Mouse (Mus musculus) olfactory bulb, adult 2 months (tissue): ENCODE results near the gene Akap17b. TPM values are rescaled to one million over a fixed set of nuclear protein-coding genes. Genes with fewer than 3 reads are reported as not detected.

Experiments
- H3K27ac ChIP-seq: fragments of 200-500 bp; 2 replicates; pipeline ENCODE4 v1.5.1; 2012; ENCODE audit warnings: low read depth, low read length; ENCODE audit not compliant: insufficient read depth
- H3K4me1 ChIP-seq: fragments of 200-500 bp; 2 replicates; pipeline ENCODE4 v1.6.1; 2012; ENCODE audit warnings: low read length; ENCODE audit not compliant: control insufficient read depth, insufficient read depth
- H3K4me3 ChIP-seq: fragments of 200-500 bp; 2 replicates; pipeline ENCODE4 v1.5.1; 2012; ENCODE audit warnings: mild to moderate bottlenecking, low read depth, low read length, moderate library complexity; ENCODE audit not compliant: insufficient read depth
- CTCF ChIP-seq: fragments of 200-500 bp; IDR thresholded peaks from 2 replicates; pipeline ENCODE4 v1.5.1; 2012; ENCODE audit warnings: low read depth, mild to moderate bottlenecking, low read length, moderate library complexity; ENCODE audit not compliant: insufficient read depth
- POLR2A ChIP-seq: fragments of 200-500 bp; IDR thresholded peaks from 2 replicates; pipeline ENCODE4 v1.6.1; 2012; ENCODE audit warnings: mild to moderate bottlenecking, low read depth, low read length, moderate library complexity; ENCODE audit not compliant: insufficient read depth
- WGBS: fragments of 180-500 bp; shearing (Covaris S2); methylation state at CpG from one replicate; pipeline ENCODE4 v1.1.7; 2018; 5-methylcytosine and 5-hydroxymethylcytosine counted together
- polyA plus RNA-seq: library from polyadenylated mRNA; stranded (reverse); fragments of >200 nt; gene quantifications from 2 replicates; pipeline ENCODE4 v1.2.4, GENCODE M21; 2012; ENCODE audit warnings: low replicate concordance; ENCODE audit not compliant: missing spikeins, insufficient read depth, insufficient read length

Gene Akap17b
- polyA plus RNA-seq, 1 experiment, result not detected

GRCm38 (mm10) chrX:36591120-36591519 lies 54.1 kb downstream of the Akap17b start:
- H3K4me1 ChIP-seq, result no peaks in the 10 kb centered on the region
- no peak overlapping the region for H3K4me3 ChIP-seq
- no peak overlapping the region for H3K27ac ChIP-seq
- TF ChIP-seq CTCF, result no peak
- TF ChIP-seq POLR2A, result no peak
- WGBS, result 68% methylated on average over 1 of the region's 1 CpGs

GRCm38 (mm10) chrX:36590266-36590665 lies 54.9 kb downstream of the Akap17b start:
- Histone ChIP-seq H3K4me3 (no peak overlapping the region), H3K4me1 (no peaks in the 10 kb centered on the region), H3K27ac (no peak overlapping the region)
- 85% methylated on average over 7 of the region's 7 CpGs for WGBS
- TF ChIP-seq CTCF, result no peak
- TF ChIP-seq POLR2A, result no peak

GRCm38 (mm10) chrX:36587304-36588209 lies 57.6 kb downstream of the Akap17b start:
- H3K27ac ChIP-seq, result peak overlapping the region; percentile 66
- WGBS, result 53% methylated on average over 8 of the region's 8 CpGs
- TF ChIP-seq POLR2A, result no peak
- no peak for TF ChIP-seq CTCF

GRCm38 (mm10) chrX:36586629-36587303 lies 58.4 kb downstream of the Akap17b start:
- TF ChIP-seq CTCF (no peak), POLR2A (no peak)
- 48% methylated on average over 1 of the region's 1 CpGs for WGBS
- no peak overlapping the region for H3K27ac ChIP-seq
- no peak overlapping the region for H3K4me3 ChIP-seq
- no peaks in the 10 kb centered on the region for H3K4me1 ChIP-seq

More at GRCm38 (mm10) chrX:36587304-36588209, 57.6 kb downstream of the Akap17b start:
- Histone ChIP-seq H3K4me3 (no peak overlapping the region), H3K4me1 (no peaks in the 10 kb centered on the region)

- WGBS, result 23% methylated on average over 3 of the region's 3 CpGs
- no peak for TF ChIP-seq POLR2A
- H3K4me3 ChIP-seq, result no peak overlapping the region
- no peak overlapping the region for H3K27ac ChIP-seq
- no peaks in the 10 kb centered on the region for H3K4me1 ChIP-seq
Measured at GRCm38 (mm10) chrX:36562079-36562478, 83.1 kb downstream of the Akap17b start.

- H3K4me3 ChIP-seq, result no peak overlapping the region
Measured at GRCm38 (mm10) chrX:36561650-36562049, 83.5 kb downstream of the Akap17b start.

GRCm38 (mm10) chrX:36560170-36560569 lies 85.0 kb downstream of the Akap17b start:
- no peak overlapping the region for H3K4me3 ChIP-seq
- 78% methylated on average over 4 of the region's 4 CpGs for WGBS
- no peak for TF ChIP-seq CTCF
- TF ChIP-seq POLR2A, result no peak
- no peak overlapping the region for H3K27ac ChIP-seq
- no peaks in the 10 kb centered on the region for H3K4me1 ChIP-seq

More at GRCm38 (mm10) chrX:36561650-36562049, 83.5 kb downstream of the Akap17b start:
- 10% methylated on average over 7 of the region's 7 CpGs for WGBS
- Histone ChIP-seq H3K4me1 (no peaks in the 10 kb centered on the region), H3K27ac (no peak overlapping the region)
- TF ChIP-seq CTCF, result no peak

Other genes starting within 250 kb of the Akap17b start
- gene Gm6268, start 244.1 kb downstream of the Akap17b start, polyA plus RNA-seq, result not detected in 2 replicates
- not detected in 2 replicates for gene Gm14569, start 153.6 kb downstream of the Akap17b start, polyA plus RNA-seq
- 165 TPM in 1 of 2 replicates, not detected in the other for gene Pgrmc1, start 47.2 kb downstream of the Akap17b start, polyA plus RNA-seq
- gene Slc25a43, start 98.3 kb upstream of the Akap17b start, polyA plus RNA-seq, result not detected in 2 replicates
- 502 TPM in 1 of 2 replicates, not detected in the other for gene Slc25a5, start 150.3 kb upstream of the Akap17b start, polyA plus RNA-seq
- gene Ube2a, start 228.5 kb upstream of the Akap17b start, polyA plus RNA-seq, result not detected in 2 replicates
- gene C330007P06Rik, start 228.7 kb upstream of the Akap17b start, polyA plus RNA-seq, result not detected in 2 replicates